Mouse (Mus musculus) hindbrain, embryonic 11.5 days (tissue): Measurements from ENCODE around the gene Sema4c. TPM values are rescaled to one million over a fixed set of nuclear protein-coding genes. Genes with fewer than 3 reads are reported as not detected.
A peak's percentile ranks its signal among the peaks of the same experiment; 100 is the strongest.

Source experiments
- ATAC-seq: fragments of 200-750 bp; cut with Nextera tagmentation; 2 replicates; pipeline ENCODE4 v1.8.0; 2017; ENCODE audit warnings: mild to moderate bottlenecking, moderate TSS enrichment, moderate library complexity; ENCODE audit not compliant: low FRiP score
- DNase-seq: peaks from one replicate; pipeline ENCODE4 v3.0.0-alpha.2; 2015; ENCODE audit warnings: low spot score
- H3K27ac ChIP-seq: fragments of 300-500 bp; sonication (generic); 2 replicates; pipeline ENCODE4 v1.5.1; 2014; ENCODE audit warnings: mild to moderate bottlenecking, low read depth, low read length
- H3K27me3 ChIP-seq: fragments of 300-500 bp; sonication (generic); 2 replicates; pipeline ENCODE4 v1.6.1; 2014; ENCODE audit warnings: mild to moderate bottlenecking, low read length, moderate library complexity, mixed read lengths; ENCODE audit not compliant: control insufficient read depth, insufficient read depth
- H3K36me3 ChIP-seq: fragments of 300-500 bp; sonication (generic); 2 replicates; pipeline ENCODE4 v1.6.1; 2014; ENCODE audit warnings: mild to moderate bottlenecking, low read length, moderate library complexity, mixed read lengths; ENCODE audit not compliant: control insufficient read depth, insufficient read depth
- H3K4me1 ChIP-seq: fragments of 300-500 bp; sonication (generic); replicated peaks from 2 replicates; pipeline ENCODE4 v1.6.1; 2014; ENCODE audit warnings: low read length, mixed read lengths; ENCODE audit not compliant: control insufficient read depth, insufficient read depth
- H3K4me2 ChIP-seq: fragments of 300-500 bp; sonication (generic); replicated peaks from 2 replicates; pipeline ENCODE4 v1.6.1; 2014; ENCODE audit warnings: mild to moderate bottlenecking, low read depth, low read length
- H3K4me3 ChIP-seq: fragments of 300-500 bp; sonication (generic); 2 replicates; pipeline ENCODE4 v1.5.1; 2014; ENCODE audit warnings: low read depth, low read length
- H3K9ac ChIP-seq: fragments of 300-500 bp; sonication (generic); 2 replicates; pipeline ENCODE4 v1.6.1; 2014; ENCODE audit warnings: low read depth, low read length
- H3K9me3 ChIP-seq: fragments of 300-500 bp; sonication (generic); 2 replicates; pipeline ENCODE4 v1.6.1; 2016; ENCODE audit warnings: low read length; ENCODE audit not compliant: control insufficient read depth
- WGBS: fragments of 180-500 bp; shearing (Covaris S2); extraction: QIAGEN DNeasy Blood & Tissue Kit; methylation state at CpG from one replicate; pipeline ENCODE4 v1.1.7; 2014; 5-methylcytosine and 5-hydroxymethylcytosine counted together
- polyA plus RNA-seq: library from polyadenylated mRNA; unstranded; fragments of >200 nt; fragmentation: Nextera tagmentation; extraction: Ambion mirVana; gene quantifications from 2 replicates; pipeline ENCODE4 v1.2.1, GENCODE M21; 2014

Gene Sema4c
- polyA plus RNA-seq, 1 experiment from 2014 or later: 5.9 TPM

DNA sequence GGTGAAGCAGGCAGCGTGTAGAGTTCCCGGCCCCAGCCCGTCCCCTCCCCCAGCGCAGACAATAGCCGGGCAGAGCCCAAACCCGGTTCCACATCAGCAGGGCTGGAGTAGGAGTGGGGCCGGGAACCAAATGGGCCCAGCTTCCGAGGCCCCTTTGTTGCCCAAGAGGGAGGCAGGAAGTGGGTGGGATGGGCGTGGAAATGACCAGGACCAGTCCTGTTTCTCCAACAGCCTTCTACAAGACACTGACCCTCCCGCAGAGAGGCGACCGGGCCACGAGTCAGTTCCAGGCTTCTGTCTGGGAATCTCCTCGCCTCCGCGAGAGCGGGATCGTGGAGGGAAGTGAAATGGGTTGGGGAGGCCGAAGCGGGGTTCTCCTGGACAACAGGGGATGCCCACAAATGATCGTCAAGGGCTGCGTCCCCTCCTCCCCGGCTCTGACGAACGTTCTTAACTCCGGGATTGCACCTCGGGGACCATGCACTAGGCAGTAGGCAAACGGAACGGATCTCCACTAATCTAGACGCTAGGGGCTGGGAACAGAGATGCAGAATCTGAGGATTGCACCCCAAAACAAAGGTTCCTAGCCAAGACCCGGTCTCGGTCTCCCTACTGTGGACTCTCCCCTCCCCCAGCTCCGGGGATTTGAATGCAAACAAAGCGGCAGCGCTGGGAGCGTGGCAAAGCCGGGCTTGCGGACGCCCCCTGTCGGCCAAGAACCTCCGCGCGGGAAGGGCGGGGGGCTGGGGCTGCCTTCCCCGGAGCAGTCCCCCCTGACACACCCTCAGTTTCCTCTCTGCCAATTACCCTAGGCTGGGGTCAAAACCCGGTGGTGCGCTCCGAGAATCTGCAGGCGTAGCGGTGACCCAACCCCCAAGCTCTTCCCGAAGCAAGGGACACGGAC is 1.3 kb downstream of the Sema4c start:
- Histone ChIP-seq H3K4me2 (peak overlapping the region; percentile 99), H3K27me3 (no peaks in the 10 kb centered on the region), H3K4me3 (peak overlapping the region; percentile 93), H3K36me3 (peaks cover 18% of the 10 kb centered on the region), H3K9me3 (no peaks in the 10 kb centered on the region), H3K27ac (peak overlapping the region; percentile 99), H3K4me1 (peaks cover 20% of the 10 kb centered on the region), H3K9ac (peak overlapping the region; percentile 100)
- ATAC-seq (peak; percentile 82), DNase-seq (peak; percentile 98)
- under 1% methylated on average over 42 of the region's 52 CpGs for WGBS

GRCm38 (mm10) chr1:36555798-36556395 is 2.3 kb downstream of the Sema4c start:
- no peaks in the 10 kb centered on the region for H3K9me3 ChIP-seq
- no peaks in the 10 kb centered on the region for H3K27me3 ChIP-seq
- peaks cover 24% of the 10 kb centered on the region for H3K36me3 ChIP-seq
- H3K27ac ChIP-seq: peak overlapping the region; percentile 99
- 4% methylated on average over 8 of the region's 8 CpGs for WGBS
- H3K4me2 ChIP-seq: peak overlapping the region; percentile 99
- DNase-seq (peak; percentile 58), ATAC-seq (no peak)
- peaks cover 20% of the 10 kb centered on the region for H3K4me1 ChIP-seq
- peak overlapping the region; percentile 100 for H3K9ac ChIP-seq
- peak overlapping the region; percentile 93 for H3K4me3 ChIP-seq

DNA sequence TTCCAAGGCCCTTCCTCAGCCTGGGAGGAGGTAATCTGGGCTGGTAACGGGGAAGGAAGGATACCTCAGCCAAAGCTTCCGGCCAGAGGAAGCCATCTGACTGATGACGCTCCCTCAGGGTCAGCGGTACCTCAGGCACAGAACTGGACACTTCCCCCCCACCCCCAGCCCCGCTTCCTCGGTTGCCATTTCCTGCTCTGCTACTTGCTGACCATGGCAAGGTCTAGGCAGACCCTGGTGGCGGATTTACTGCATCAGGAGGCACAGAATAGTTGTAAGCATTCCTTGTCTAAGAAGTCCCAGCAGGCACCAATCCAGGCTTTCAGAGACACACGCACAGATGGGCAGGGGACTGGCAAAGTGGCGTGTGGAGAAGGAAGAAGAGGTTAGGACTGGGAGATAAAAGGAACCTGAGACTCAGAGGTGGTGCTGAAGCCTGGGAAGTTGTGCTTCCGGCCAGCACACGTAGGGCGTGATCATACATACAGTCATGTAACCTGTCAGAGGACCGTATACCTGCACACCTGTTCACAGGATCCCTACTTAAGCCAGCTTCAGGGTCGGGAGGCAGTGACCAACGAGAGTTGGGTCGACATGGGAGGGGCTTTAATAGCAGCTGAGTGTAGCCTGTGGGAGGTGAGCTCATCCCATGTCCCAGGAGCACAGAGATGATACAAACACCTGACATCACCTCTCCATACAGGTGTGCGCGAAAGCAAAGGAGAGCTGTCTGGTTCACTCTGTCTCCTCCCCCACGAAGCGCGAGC is 3.3 kb downstream of the Sema4c start:
- ATAC-seq: no peak
- peak overlapping the region; percentile 100 for H3K9ac ChIP-seq
- H3K4me2 ChIP-seq: peak overlapping the region; percentile 99
- 77% methylated on average over 21 of the region's 21 CpGs for WGBS
- DNase-seq: no peak
- no peaks in the 10 kb centered on the region for H3K27me3 ChIP-seq
- no peaks in the 10 kb centered on the region for H3K9me3 ChIP-seq
- H3K27ac ChIP-seq: peak overlapping the region; percentile 3; the same call in 1 of the 2 replicates
- peaks cover 34% of the 10 kb centered on the region for H3K36me3 ChIP-seq
- H3K4me1 ChIP-seq: peaks cover 20% of the 10 kb centered on the region
- peak overlapping the region; percentile 93 for H3K4me3 ChIP-seq

- Histone ChIP-seq H3K4me3 (no peak overlapping the region), H3K9me3 (no peaks in the 10 kb centered on the region), H3K9ac (no peak overlapping the region), H3K27ac (no peak overlapping the region), H3K27me3 (no peaks in the 10 kb centered on the region), H3K4me2 (no peak overlapping the region), H3K36me3 (peaks cover 34% of the 10 kb centered on the region), H3K4me1 (peaks cover 14% of the 10 kb centered on the region)
- ATAC-seq: no peak
- WGBS: 90% methylated on average over 16 of the region's 16 CpGs
- no peak for DNase-seq
Observed at GRCm38 (mm10) chr1:36552506-36552905, 5.6 kb downstream of the Sema4c start.

DNA sequence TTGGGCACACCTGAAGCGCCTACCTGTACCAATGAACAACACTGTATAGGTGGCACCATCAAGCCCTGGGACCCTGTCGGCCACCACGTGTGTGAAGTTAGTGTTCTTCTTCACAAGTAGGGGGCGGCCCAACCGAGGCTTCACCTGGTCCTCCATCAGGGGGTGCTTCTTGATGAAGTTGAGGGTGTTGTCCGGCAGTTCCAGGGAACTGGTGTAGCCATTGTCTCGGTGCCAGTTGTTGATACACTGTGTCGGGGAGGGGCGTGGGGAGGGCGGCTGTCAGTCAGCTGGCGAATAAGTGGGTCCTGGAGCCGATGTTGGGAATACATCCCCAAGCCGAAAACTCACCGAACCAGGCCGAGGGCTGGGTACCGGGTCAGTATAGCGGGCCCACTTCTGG is 6.2 kb downstream of the Sema4c start:
- peaks cover 14% of the 10 kb centered on the region for H3K4me1 ChIP-seq
- no peak overlapping the region for H3K4me2 ChIP-seq
- H3K9ac ChIP-seq: no peak overlapping the region
- H3K9me3 ChIP-seq: no peaks in the 10 kb centered on the region
- no peak for DNase-seq
- H3K4me3 ChIP-seq: no peak overlapping the region
- peaks cover 34% of the 10 kb centered on the region for H3K36me3 ChIP-seq
- 94% methylated on average over 17 of the region's 17 CpGs for WGBS
- ATAC-seq: no peak
- no peak overlapping the region for H3K27ac ChIP-seq
- no peaks in the 10 kb centered on the region for H3K27me3 ChIP-seq

DNA sequence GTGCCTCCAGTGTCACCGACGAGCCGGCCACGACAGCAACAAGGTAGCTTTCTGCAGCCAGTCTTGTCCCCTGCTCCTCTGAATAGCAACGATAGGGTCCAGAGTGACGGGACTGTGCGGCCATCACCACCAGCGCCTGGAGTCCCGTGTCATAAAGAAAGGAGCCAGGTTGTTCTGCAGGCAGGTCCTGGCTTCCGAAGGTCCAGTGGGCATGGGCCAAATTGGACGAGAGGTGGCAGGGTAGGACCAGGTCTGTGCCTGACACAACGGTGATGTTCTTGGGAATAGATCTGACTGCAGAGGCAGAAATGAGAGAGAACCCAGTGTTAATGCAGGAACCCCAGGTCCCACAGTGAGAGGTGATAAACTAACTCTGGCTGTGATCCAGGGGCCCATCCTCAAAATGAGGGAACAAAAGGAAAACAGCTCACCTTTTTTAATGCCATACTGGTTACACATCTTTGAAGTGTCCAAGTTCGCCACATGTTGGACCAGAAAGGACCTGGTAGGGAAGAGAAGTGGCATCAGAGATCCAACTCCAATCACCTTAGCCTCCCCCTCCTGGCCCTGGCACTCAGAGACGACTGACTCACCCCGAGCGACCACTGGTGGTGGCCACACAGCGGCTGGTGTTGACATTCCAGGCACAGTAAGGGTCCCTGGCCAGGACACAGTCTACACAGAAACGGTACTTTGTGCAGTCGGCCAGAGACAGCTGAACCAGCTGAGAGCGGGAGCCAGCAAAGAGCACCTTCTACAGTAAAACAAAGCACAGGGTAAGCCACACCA is 7.9 kb downstream of the Sema4c start:
- Histone ChIP-seq H3K4me2 (no peak overlapping the region), H3K36me3 (peaks cover 34% of the 10 kb centered on the region), H3K27me3 (no peaks in the 10 kb centered on the region), H3K4me3 (no peak overlapping the region), H3K27ac (no peak overlapping the region), H3K9me3 (no peaks in the 10 kb centered on the region), H3K9ac (no peak overlapping the region), H3K4me1 (peaks cover 10% of the 10 kb centered on the region)
- DNase-seq: no peak
- ATAC-seq: no peak
- WGBS: 79% methylated on average over 20 of the region's 20 CpGs

- ATAC-seq (no peak), DNase-seq (no peak)
- H3K9ac ChIP-seq: no peak overlapping the region
- H3K36me3 ChIP-seq: peaks cover 34% of the 10 kb centered on the region
- H3K27me3 ChIP-seq: no peaks in the 10 kb centered on the region
- WGBS: 90% methylated on average over 18 of the region's 18 CpGs
- H3K4me2 ChIP-seq: no peak overlapping the region
- no peak overlapping the region for H3K4me3 ChIP-seq
- peaks cover 5% of the 10 kb centered on the region for H3K4me1 ChIP-seq
- H3K27ac ChIP-seq: no peak overlapping the region
- no peaks in the 10 kb centered on the region for H3K9me3 ChIP-seq
Observed at GRCm38 (mm10) chr1:36549491-36549890, 8.7 kb downstream of the Sema4c start.

DNA sequence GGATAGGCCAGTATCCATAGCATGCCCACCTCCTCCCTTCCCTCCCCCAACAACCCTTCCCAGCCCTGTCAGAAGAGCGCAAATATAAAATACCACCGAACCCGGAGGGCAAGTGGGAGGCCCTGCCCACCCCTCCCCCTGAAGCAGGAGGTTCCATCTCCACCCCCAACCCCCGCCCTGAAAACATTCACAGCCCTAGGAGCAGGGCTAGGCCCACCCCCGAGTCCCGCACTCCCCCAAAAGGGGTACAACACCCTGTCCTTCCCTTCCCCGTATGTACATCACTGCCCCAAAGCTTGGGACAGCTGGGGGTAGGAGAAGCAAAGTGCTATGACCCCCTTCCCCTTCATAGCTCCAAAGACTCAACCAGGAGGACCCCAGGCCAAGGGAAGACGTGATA is 9.4 kb downstream of the Sema4c start:
- H3K9ac ChIP-seq: no peak overlapping the region
- H3K9me3 ChIP-seq: no peaks in the 10 kb centered on the region
- no peak overlapping the region for H3K4me2 ChIP-seq
- no peaks in the 10 kb centered on the region for H3K27me3 ChIP-seq
- WGBS: 54% methylated on average over 8 of the region's 8 CpGs
- ATAC-seq (no peak), DNase-seq (no peak)
- peaks cover 2% of the 10 kb centered on the region; the same call in 1 of the 2 replicates for H3K4me1 ChIP-seq
- H3K4me3 ChIP-seq: no peak overlapping the region
- no peak overlapping the region; the same call in 1 of the 2 replicates for H3K27ac ChIP-seq
- peaks cover 30% of the 10 kb centered on the region for H3K36me3 ChIP-seq
